Mouse (Mus musculus) lung, postnatal 14 days (tissue): ENCODE data around the gene Nol10.
"Not testable (repeated sequence)": the region's sequence is repeated elsewhere in the genome, so short reads cannot be mapped to it uniquely, and the experiment has no call there.

Experiments
- DNase-seq: peaks from one replicate; pipeline ENCODE4 v3.0.0; 2021

Nol10 gene

DNA sequence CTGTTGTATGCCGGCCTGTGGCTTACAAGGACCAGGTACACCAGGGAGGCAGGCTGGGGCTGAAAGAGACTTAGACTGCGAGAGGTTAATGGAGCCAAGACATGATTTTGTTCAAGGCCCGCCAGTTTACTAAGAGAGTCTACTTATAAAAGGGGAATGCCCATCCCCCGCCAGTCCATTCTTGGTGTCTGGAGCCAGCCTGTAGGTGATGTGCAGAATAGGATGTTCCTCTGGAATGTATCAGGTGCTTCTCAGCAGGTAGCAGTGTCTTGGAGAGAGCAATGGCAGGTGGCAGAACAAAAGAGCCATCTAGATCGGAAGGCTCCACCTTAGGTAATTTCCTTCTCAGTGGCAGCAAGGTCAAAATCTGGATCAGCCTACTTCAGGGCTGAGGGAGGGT, 116.3 kb downstream of the Nol10 start:
- DNase-seq, result not testable (repeated sequence)

DNA sequence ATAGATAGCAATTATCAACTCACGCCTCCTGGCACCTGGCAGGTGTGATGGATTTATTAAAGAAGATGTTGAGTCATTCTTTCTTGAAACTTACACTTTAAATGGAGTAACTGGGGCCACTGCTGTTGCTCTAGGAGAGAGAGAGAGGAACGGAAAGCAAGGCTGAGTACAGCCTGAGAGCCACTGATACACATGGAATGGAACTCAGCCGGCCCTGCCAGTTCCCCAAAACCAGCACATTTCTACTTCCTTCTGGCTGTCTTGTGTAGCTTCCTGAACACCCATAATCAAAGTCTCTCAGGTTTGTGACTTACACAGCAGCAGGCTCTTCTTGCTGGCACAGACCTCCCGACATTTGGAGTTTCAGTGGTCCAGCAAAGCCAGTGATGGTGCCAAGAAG, 118.5 kb downstream of the Nol10 start:
- DNase-seq, result no peak

DNA sequence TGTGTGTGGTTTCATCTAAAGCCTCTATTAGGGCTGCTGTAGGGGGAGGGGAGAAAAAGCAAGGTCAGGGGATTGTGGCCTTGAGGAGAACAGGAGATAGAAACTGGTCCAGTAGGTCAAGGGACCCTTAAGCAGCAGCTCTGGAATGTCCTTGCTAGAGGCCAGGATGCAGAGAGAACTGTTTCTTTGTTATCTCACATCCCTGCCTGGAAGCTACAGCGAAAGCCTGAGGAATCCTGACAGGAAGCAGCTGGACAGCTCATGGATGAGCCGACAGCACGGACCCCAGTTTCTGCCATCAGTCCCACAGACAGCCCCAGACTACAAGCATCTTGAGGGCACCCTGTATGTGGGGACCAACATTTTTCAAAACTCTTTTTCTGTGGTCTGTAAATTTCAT, 120.1 kb downstream of the Nol10 start:
- no peak for DNase-seq

DNA sequence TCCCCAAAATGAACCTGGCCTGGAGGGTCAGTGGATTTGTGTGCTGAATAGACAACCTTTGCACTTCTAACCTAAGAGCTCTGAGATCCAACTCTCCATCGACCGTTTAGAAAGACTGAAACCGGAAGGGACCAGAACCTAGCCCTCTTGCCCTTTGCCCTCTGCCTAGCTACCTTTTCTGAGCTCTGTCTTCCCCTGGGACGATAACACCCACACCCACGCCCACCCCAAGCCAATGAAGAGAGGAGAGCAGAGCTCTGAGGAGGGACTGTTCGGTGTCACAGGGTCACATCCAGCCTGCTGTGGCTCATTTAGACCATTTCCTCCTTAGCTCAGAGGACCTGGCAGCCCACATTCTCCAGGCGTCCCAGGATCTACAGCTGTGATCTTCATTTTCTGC, 121.6 kb downstream of the Nol10 start:
- no peak for DNase-seq

DNA sequence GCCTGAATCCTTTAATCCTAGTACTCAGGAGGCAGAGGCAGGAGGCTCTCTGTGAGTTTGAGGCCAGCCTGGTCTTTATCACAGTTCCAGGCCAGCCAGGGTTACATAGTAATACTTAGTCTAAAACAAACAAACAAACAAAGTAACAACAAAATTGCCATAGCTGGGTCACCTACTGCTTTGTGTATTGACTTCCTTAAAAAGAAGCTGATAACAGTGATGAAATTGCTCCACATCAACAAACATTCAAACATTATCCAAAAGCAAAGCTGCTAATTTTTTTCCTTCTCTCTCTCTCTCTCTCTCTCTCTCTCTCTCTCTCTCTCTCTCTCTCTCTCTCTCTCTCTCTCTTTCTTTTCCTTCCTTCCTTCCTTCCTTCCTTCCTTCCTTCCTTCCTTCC, 122.3 kb downstream of the Nol10 start:
- DNase-seq, result not testable (repeated sequence)

DNA sequence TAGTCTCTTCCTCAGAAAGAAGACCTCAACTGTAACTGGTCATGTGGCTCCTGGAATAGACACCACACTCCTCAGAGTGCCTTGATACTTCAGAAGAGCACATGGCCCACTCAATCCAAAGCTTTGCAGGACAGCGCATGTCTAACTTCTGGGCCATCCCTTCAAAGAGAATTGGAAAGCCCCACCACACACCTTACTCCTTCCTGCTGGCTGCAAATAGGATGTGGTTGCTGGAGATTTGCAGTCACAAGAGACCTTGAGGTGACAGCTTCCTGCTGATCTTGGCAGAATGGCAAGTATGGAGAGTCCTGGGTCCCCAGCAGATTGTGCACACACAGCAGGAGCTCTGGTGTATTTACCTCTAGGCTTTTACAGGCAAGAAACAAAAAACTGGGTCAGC, 123.1 kb downstream of the Nol10 start:
- no peak for DNase-seq

DNA sequence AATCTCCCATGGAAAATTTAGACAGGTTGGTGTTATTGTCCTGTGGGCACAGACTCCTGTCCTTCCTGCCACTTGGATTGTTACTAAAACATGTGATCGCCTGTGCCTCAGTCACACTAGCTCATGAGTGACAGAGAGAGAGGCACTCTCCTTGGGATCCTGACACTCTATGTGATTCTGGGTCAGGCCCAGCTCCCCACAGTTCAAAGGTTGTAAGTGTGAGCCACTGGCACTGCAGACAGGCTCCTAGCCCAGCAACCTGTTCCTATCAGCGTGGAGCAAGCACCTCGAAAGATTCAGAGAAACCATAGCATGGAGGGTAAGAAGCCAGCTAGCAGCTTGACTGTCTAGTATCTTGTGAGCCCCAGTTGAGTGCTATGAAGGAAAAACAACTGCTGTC, 124.9 kb downstream of the Nol10 start:
- DNase-seq, result no peak

DNA sequence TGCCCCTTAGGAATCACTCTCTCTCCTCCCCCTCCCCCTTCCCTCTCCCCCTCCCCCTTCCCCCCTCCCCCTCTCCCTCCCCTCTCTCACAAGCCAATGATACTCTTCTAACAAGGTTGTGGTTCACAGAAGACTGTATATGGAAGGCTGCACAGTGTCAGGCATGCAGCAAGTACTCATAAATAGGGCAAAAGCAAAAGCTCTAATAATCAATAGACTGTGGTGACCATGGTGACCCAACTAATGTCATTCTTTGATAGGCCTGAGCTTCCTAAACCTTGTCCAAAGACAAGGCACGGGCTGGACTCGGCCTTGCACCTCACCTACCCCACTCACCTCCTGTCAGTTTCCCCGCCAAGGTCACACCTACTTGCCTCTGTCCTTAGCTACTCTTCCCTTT, 125.6 kb downstream of the Nol10 start:
- no peak for DNase-seq

DNA sequence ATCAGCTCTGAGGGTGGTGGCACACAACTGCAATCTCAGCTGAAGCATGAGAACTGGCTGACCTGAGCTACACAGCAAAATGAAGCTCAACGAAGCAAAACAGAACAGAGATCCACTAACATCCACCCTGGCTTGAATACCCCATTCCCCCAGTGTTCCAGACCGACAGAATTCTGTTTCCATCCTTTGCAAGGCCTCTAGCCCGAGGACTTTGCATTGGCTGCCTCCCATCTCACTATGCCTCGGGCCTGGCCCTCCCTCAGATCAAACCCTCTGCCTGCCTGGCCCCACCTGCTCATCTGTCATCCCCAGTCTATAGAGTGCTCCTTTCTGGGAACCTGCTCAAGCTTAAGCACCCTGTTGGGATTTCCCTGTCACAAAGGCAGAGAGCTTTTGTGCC, 126.4 kb downstream of the Nol10 start:
- DNase-seq, result no peak

DNA sequence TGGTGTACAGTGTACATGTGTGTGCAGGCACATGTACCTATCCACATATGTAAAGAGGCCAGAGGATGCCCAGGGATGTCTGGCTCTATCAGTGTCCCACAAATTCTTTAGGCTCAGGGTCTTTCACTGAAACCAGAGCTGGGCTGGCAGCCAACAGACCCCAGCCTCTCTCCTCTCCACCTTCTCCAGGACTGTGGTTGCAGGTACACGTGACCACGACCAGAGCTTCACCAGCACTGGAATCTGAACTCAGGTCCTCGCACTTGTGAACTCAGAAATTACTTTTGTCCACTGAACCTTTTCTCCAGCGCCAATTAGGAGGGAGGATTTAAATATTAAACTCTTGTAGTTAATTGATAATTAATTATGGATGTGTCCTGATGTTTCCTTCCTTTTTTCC, 126.9 kb downstream of the Nol10 start:
- no peak for DNase-seq

DNA sequence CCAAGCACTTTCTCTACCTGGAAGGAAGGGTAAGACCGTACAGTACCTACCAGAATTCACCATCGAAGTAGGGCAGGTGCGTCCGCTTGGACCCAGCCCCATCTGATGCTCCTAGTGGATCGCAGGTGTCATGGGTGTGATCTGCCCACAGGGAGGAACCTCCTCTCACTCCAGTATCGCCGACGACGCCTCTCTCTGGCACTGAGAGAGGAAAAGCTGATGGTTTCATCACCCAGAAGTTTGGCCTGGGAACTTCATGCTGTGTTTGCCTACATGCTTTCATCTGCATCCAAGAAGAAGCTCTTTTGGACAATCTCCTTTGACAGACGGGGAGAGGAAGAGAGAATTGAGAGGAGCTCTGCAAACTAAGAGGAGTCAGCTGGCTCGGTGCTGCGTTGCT, 129.9 kb downstream of the Nol10 start:
- DNase-seq, result no peak

DNA sequence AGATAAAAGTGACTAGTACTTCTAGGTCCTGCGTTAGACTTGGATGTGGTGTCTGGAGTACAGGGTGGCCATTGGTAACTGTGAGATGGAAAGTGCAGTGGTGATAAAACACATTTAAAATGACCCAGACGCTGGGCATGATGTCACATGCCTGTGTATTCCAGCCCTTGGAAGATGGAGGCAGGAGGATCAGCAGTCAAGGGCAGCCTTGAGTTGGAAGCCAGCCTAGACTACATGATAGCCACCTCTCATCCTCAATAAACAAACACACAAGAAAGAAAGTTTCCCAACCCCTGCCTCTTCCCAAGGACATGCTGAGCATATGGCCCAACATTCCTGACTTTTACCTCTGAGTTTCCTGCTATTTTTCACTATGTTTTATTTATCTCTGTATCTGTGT, 130.6 kb downstream of the Nol10 start:
- DNase-seq, result no peak
